Mouse (Mus musculus) spleen, postnatal 10 days (tissue): ENCODE measurements at regions not wholly inside any gene's neighbourhood (a gene's known extent, or its start where the extent isn't known, plus 50 kb on each side); places are given as distances from the start of the nearest gene placed in this dataset.

ENCODE experiments used
- DNase-seq, 2 experiments: peaks; one replicate each; pipeline ENCODE4 v3.0.0; 2021 to 2022; ENCODE audit warnings: low spot score in 2 of 2

GRCm38 (mm10) chr9:104496220-104496619, 50.9 kb upstream of the Cpne4 start:
- no peak for DNase-seq

- no peak for DNase-seq
Observed at GRCm38 (mm10) chr9:104490696-104491095, 56.4 kb upstream of the Cpne4 start.

GRCm38 (mm10) chr9:104489383-104489782, 57.7 kb upstream of the Cpne4 start:
- no peak for DNase-seq

GRCm38 (mm10) chr9:104482440-104482839, 64.6 kb upstream of the Cpne4 start:
- DNase-seq: no peak

- no peak for DNase-seq
Observed at GRCm38 (mm10) chr9:104480683-104481082, 66.4 kb upstream of the Cpne4 start.

- no peak for DNase-seq
Observed at GRCm38 (mm10) chr9:104474831-104475230, 72.3 kb upstream of the Cpne4 start.

- DNase-seq: no peak
Observed at GRCm38 (mm10) chr9:104467238-104467637, 79.8 kb upstream of the Cpne4 start.

- no peak for DNase-seq
Observed at GRCm38 (mm10) chr9:104463701-104464100, 83.4 kb upstream of the Cpne4 start.

- no peak for DNase-seq
Observed at GRCm38 (mm10) chr9:104460133-104460532, 87.0 kb upstream of the Cpne4 start.

GRCm38 (mm10) chr9:104457635-104458034, 89.5 kb upstream of the Cpne4 start:
- no peak for DNase-seq

GRCm38 (mm10) chr9:104448577-104449165, 98.4 kb upstream of the Cpne4 start:
- DNase-seq: no peak

GRCm38 (mm10) chr9:104444906-104445305, 102.2 kb upstream of the Cpne4 start:
- DNase-seq: peak; percentile 4 to 50

- no peak for DNase-seq
Observed at GRCm38 (mm10) chr9:104443236-104443635, 103.8 kb upstream of the Cpne4 start.

- no peak for DNase-seq
Observed at GRCm38 (mm10) chr9:104413021-104413420, 75.5 kb upstream of the Acpp start.

- peak in 1 of 2 experiments; percentile 21 for DNase-seq
Observed at GRCm38 (mm10) chr9:104410211-104410610, 72.7 kb upstream of the Acpp start.

- DNase-seq: no peak
Observed at GRCm38 (mm10) chr9:104409381-104409780, 71.8 kb upstream of the Acpp start.

- no peak for DNase-seq
Observed at GRCm38 (mm10) chr9:104408571-104409294, 71.2 kb upstream of the Acpp start.

GRCm38 (mm10) chr9:104407559-104408376, 70.2 kb upstream of the Acpp start:
- peak in 1 of 2 experiments; percentile 15 for DNase-seq

GRCm38 (mm10) chr9:104407011-104407410, 69.5 kb upstream of the Acpp start:
- no peak for DNase-seq

- DNase-seq: no peak
Observed at GRCm38 (mm10) chr9:104406491-104406890, 68.9 kb upstream of the Acpp start.

- no peak for DNase-seq
Observed at GRCm38 (mm10) chr9:104403863-104404262, 66.3 kb upstream of the Acpp start.

- no peak for DNase-seq
Observed at GRCm38 (mm10) chr9:104401673-104402072, 64.1 kb upstream of the Acpp start.

GRCm38 (mm10) chr9:104399927-104400326, 62.4 kb upstream of the Acpp start:
- DNase-seq: no peak
